24 mouse cellular contexts compared by ENCODE assay signal in genomic region chr11:89579826-89580225, GRCm38 (mm10).
DNase-seq lines count a peak whose midpoint lies in the region; ATAC-seq and TF ChIP-seq lines count a peak whose summit lies in the region.
"Had no signal": no experiment of that assay in that cellular context is flagged by ENCODE, and none has a peak within 500 bp of the region (broad histone marks: within the 10 kb centered on the region; RNA-seq: fewer than 3 reads in every experiment).

No protein-coding gene starts in this region.

- TF ChIP-seq POLR2A in myocyte (IDR thresholded peaks at IDR 0.05; ENCODE audit: insufficient read length, low read depth) = no peak

- TF ChIP-seq CTCF in midbrain, postnatal 0 days (IDR thresholded peaks at IDR 0.05) = no peak

- no peak overlapping the region for H3ac ChIP-seq in myocyte (ENCODE audit: control insufficient read depth, insufficient read length)

- no peaks in the 10 kb centered on the region for H3K4me1 ChIP-seq in midbrain, embryonic 11.5 days (ENCODE audit: control insufficient read depth, insufficient read depth, low read length)
- no peaks in the 10 kb centered on the region for H3K4me1 ChIP-seq in midbrain, postnatal 0 days (ENCODE audit: insufficient read depth, low read length)
- H3K4me1 ChIP-seq: embryonic facial prominence, embryonic 10.5 days; heart, embryonic 13.5 days; liver, embryonic 13.5 days; megakaryocyte, embryonic 14.5 days; neural tube, embryonic 13.5 days had no signal

- H3K79me2 ChIP-seq in myocyte (ENCODE audit: control insufficient read depth, insufficient read depth) = no peaks in the 10 kb centered on the region

- peak; percentile 67 for DNase-seq in adrenal gland, adult 2 months
- no peak for DNase-seq in adrenal gland, adult 8-10 months
- DNase-seq in midbrain, embryonic 11.5 days (ENCODE audit: low spot score, missing footprints) = peak; percentile 12
- no peak for DNase-seq in midbrain, postnatal 0 days (ENCODE audit: low spot score)
- DNase-seq in adrenal gland, postnatal 25 days = peak; percentile 22
- no peak for DNase-seq in cerebellum, adult 9-11 months
- DNase-seq in thymus, postnatal 4 days = no peak
- DNase-seq: cerebellum, adult 11 months; cerebellum, postnatal 36 days; forebrain, postnatal 0 days; heart, postnatal 4 days; kidney, adult 18-20 months; kidney, postnatal 10 days; liver, embryonic 13.5 days; right cerebral cortex, postnatal 14 days; thymus, postnatal 36 days had no signal

- no peaks in the 10 kb centered on the region for H3K27me3 ChIP-seq in midbrain, embryonic 11.5 days (ENCODE audit: control insufficient read depth, insufficient read depth, low read length)
- H3K27me3 ChIP-seq in midbrain, postnatal 0 days (ENCODE audit: insufficient read depth, low read length) = no peaks in the 10 kb centered on the region
- no peaks in the 10 kb centered on the region for H3K27me3 ChIP-seq in myocyte (ENCODE audit: control insufficient read depth, insufficient read depth, insufficient read length)
- H3K27me3 ChIP-seq: heart, embryonic 13.5 days; liver, embryonic 13.5 days; megakaryocyte, embryonic 14.5 days; neural tube, embryonic 13.5 days had no signal

- WGBS in midbrain, embryonic 11.5 days = 81% methylated on average over 6 of the region's 6 CpGs
- 75% methylated on average over 6 of the region's 6 CpGs for WGBS in midbrain, postnatal 0 days

- no peak overlapping the region for H3K4me3 ChIP-seq in midbrain, embryonic 11.5 days (ENCODE audit: low read depth, low read length)
- no peak overlapping the region for H3K4me3 ChIP-seq in midbrain, postnatal 0 days (ENCODE audit: low read depth, low read length)
- H3K4me3 ChIP-seq in myocyte = no peak overlapping the region
- H3K4me3 ChIP-seq: embryonic facial prominence, embryonic 10.5 days; erythroblast, embryonic 14.5 days; heart, embryonic 13.5 days; liver, embryonic 13.5 days; megakaryocyte, embryonic 14.5 days; neural tube, embryonic 13.5 days had no signal

- no peak overlapping the region for H3K4me2 ChIP-seq in midbrain, embryonic 11.5 days
- no peak overlapping the region for H3K4me2 ChIP-seq in midbrain, postnatal 0 days (ENCODE audit: low read depth, low read length, poor library complexity, severe bottlenecking)
- H3K4me2 ChIP-seq in myocyte (ENCODE audit: low read depth) = no peak overlapping the region
- H3K4me2 ChIP-seq: heart, embryonic 13.5 days; liver, embryonic 13.5 days; neural tube, embryonic 13.5 days had no signal

- H3K27ac ChIP-seq in midbrain, embryonic 11.5 days (ENCODE audit: low read depth, low read length) = no peak overlapping the region
- H3K27ac ChIP-seq in midbrain, postnatal 0 days (ENCODE audit: low read depth, low read length) = no peak overlapping the region
- H3K27ac ChIP-seq: embryonic facial prominence, embryonic 10.5 days; heart, embryonic 13.5 days; hindbrain, postnatal 0 days; liver, embryonic 13.5 days; neural tube, embryonic 13.5 days had no signal

- no peak for ATAC-seq in midbrain, embryonic 11.5 days (ENCODE audit: low FRiP score)
- no peak for ATAC-seq in midbrain, postnatal 0 days (ENCODE audit: low FRiP score)
- ATAC-seq: forebrain, postnatal 0 days; hindbrain, postnatal 0 days; midbrain, embryonic 16.5 days had no signal

- no peaks in the 10 kb centered on the region for H3K9me3 ChIP-seq in midbrain, embryonic 11.5 days (ENCODE audit: control insufficient read depth, low read length)
- H3K9me3 ChIP-seq in midbrain, postnatal 0 days (ENCODE audit: low read length) = no peaks in the 10 kb centered on the region
- H3K9me3 ChIP-seq: embryonic facial prominence, embryonic 10.5 days; heart, embryonic 13.5 days; liver, embryonic 13.5 days; neural tube, embryonic 13.5 days had no signal

- no peaks in the 10 kb centered on the region for H3K36me3 ChIP-seq in midbrain, embryonic 11.5 days (ENCODE audit: control insufficient read depth, insufficient read depth, low read length)
- no peaks in the 10 kb centered on the region for H3K36me3 ChIP-seq in midbrain, postnatal 0 days (ENCODE audit: insufficient read depth, low read length)
- no peaks in the 10 kb centered on the region for H3K36me3 ChIP-seq in myocyte (ENCODE audit: control insufficient read depth, insufficient read depth)
- H3K36me3 ChIP-seq: embryonic facial prominence, embryonic 10.5 days; heart, embryonic 13.5 days; liver, embryonic 13.5 days; neural tube, embryonic 13.5 days had no signal

- H3K9ac ChIP-seq in midbrain, embryonic 11.5 days (ENCODE audit: low read length) = no peak overlapping the region
- H3K9ac ChIP-seq in midbrain, postnatal 0 days (replicated peaks; ENCODE audit: low read length, poor library complexity, severe bottlenecking) = no peak overlapping the region
- H3K9ac ChIP-seq: forebrain, postnatal 0 days; heart, embryonic 13.5 days; liver, embryonic 13.5 days; neural tube, embryonic 13.5 days had no signal

TF ChIP-seq in myocyte, 11 proteins besides CTCF, POLR2A, EP300 and RAD21:
- no peak for TF ChIP-seq E2F4 (IDR thresholded peaks at IDR 0.05; ENCODE audit: insufficient read depth)
- peak; percentile 61 for TF ChIP-seq CEBPB (IDR thresholded peaks at IDR 0.05; ENCODE audit: insufficient read depth, poor library complexity, severe bottlenecking)

Comparison
In these comparisons a context has a peak if more than half of its experiments do, and no peak if none do; other contexts are left out.
1. DNase-seq: peak in adrenal gland, adult 2 months (single experiment), midbrain, embryonic 11.5 days (single experiment) and adrenal gland, postnatal 25 days (single experiment); none in adrenal gland, adult 8-10 months (single experiment), midbrain, postnatal 0 days (single experiment), cerebellum, adult 9-11 months (single experiment) and thymus, postnatal 4 days (single experiment).